In the genomic region with DNA sequence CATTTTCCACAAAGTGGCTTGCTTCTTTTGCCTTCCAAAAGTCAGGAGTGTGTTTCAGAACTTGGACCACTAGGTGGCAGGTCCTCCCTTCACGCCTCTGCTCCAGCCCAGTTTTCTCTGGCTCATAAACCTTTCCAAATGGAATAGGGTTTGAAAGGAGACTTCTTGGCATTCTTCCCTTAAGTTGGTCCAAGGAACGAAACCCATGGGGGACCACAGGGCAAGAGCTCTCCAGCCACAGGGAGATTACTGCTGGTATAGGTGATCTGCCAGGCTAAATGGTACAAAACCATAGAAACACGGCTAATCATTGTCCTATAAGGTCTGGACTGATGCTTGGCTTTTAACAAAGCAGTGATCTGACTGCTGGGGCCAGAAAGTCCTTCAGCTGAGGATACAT, we compare ENCODE assay signal across 7 mouse cellular contexts.
DNase-seq lines count a peak whose midpoint lies in the region; ATAC-seq and TF ChIP-seq lines count a peak whose summit lies in the region.

No protein-coding gene starts in this region.

- dilution Hi-C loops in CH12.LX (cut with MboI; ENCODE audit: extremely low pct_ligation_motif_present, extremely low pct_unique_long_range_greater_than_20kb, low sequenced_read_pairs), result no loop called here

- TF ChIP-seq RAD21 in CH12.LX (IDR thresholded peaks at IDR 0.05; ENCODE audit: low read depth, low read length), result peak; percentile 59

- 33% methylated on average over 3 of the region's 3 CpGs for WGBS in hindbrain, embryonic 11.5 days
- 15% methylated on average over 3 of the region's 3 CpGs for WGBS in midbrain, postnatal 0 days

- peaks cover 16 to 32% of the 10 kb centered on the region in 2 experiments for H3K36me3 ChIP-seq in CH12.LX (replicated peaks in 1 of 2; ENCODE audit: control insufficient read depth in 1 of 2, insufficient read depth in 1 of 2, low read length in 1 of 2)
- H3K36me3 ChIP-seq in hindbrain, embryonic 11.5 days (ENCODE audit: control insufficient read depth, insufficient read depth, low read length), result no peaks in the 10 kb centered on the region
- H3K36me3 ChIP-seq in midbrain, postnatal 0 days (ENCODE audit: insufficient read depth, low read length), result peaks cover 8% of the 10 kb centered on the region; the same call in 1 of the 2 replicates

- H3K27ac ChIP-seq in CH12.LX (ENCODE audit: insufficient read depth, low read depth), result no peak overlapping the region
- H3K27ac ChIP-seq in hindbrain, embryonic 11.5 days (ENCODE audit: low read depth, low read length), result no peak overlapping the region
- H3K27ac ChIP-seq in midbrain, postnatal 0 days (ENCODE audit: low read depth, low read length), result no peak overlapping the region

- no peak overlapping the region for H3K4me3 ChIP-seq in CH12.LX (replicated peaks in 1 of 3; ENCODE audit: low read depth in 2 of 3, low read length in 2 of 3, poor library complexity in 1 of 3)
- no peak overlapping the region for H3K4me3 ChIP-seq in hindbrain, embryonic 11.5 days (ENCODE audit: low read depth, low read length)
- H3K4me3 ChIP-seq in midbrain, postnatal 0 days (ENCODE audit: low read depth, low read length), result no peak overlapping the region

- H3K27me3 ChIP-seq in CH12.LX (replicated peaks), result no peaks in the 10 kb centered on the region
- H3K27me3 ChIP-seq in hindbrain, embryonic 11.5 days (ENCODE audit: control insufficient read depth, insufficient read depth, low read length), result no peaks in the 10 kb centered on the region
- H3K27me3 ChIP-seq in midbrain, postnatal 0 days (ENCODE audit: insufficient read depth, low read length), result no peaks in the 10 kb centered on the region

- 0 out of 2 replicates have a peak, but pooled peaks have one; percentile 27 for ATAC-seq in common myeloid progenitor, adult 5-6 weeks (replicated peaks; ENCODE audit: low read depth, poor library complexity, severe bottlenecking)
- peak; percentile 53 for ATAC-seq in hindbrain, embryonic 11.5 days (ENCODE audit: low FRiP score)
- peak; percentile 66; the same call in 1 of the 2 replicates for ATAC-seq in midbrain, postnatal 0 days (ENCODE audit: low FRiP score)

- no peak for TF ChIP-seq POLR2A in CH12.LX (IDR thresholded peaks at IDR 0.05; ENCODE audit: low read depth, low read length)

- H3K79me2 ChIP-seq in CH12.LX (replicated peaks; ENCODE audit: control insufficient read depth, extremely low read depth, insufficient read depth, poor library complexity, severe bottlenecking), result no peaks in the 10 kb centered on the region

- H3K4me2 ChIP-seq in CH12.LX (ENCODE audit: insufficient read depth, low read depth, poor library complexity, severe bottlenecking), result no peak overlapping the region
- H3K4me2 ChIP-seq in hindbrain, embryonic 11.5 days (replicated peaks; ENCODE audit: low read depth, low read length), result no peak overlapping the region
- no peak overlapping the region for H3K4me2 ChIP-seq in midbrain, postnatal 0 days (ENCODE audit: low read depth, low read length, poor library complexity, severe bottlenecking)

- in situ Hi-C loops in CH12.LX (cut with MboI; ENCODE audit: low pct_ligation_motif_present, low pct_unique_long_range_greater_than_20kb, low sequenced_read_pairs), result loop anchor here (5.0 kb wide), 1 partner anchor 260 kb away; no protein-coding TSS in a partner anchor

- no peak overlapping the region for H3K9ac ChIP-seq in CH12.LX (ENCODE audit: insufficient read depth, low read depth)
- no peak overlapping the region for H3K9ac ChIP-seq in hindbrain, embryonic 11.5 days (ENCODE audit: low read depth, low read length)
- no peak overlapping the region for H3K9ac ChIP-seq in midbrain, postnatal 0 days (replicated peaks; ENCODE audit: low read length, poor library complexity, severe bottlenecking)

- no peak for TF ChIP-seq EP300 in CH12.LX (IDR thresholded peaks at IDR 0.05; ENCODE audit: low read length)

- DNase-seq in CH12.LX (ENCODE audit: extremely low read depth) (peak; percentile 15), ES-CJ7 (ENCODE audit: low read depth, low spot score) (peak; percentile 36)
- peak; percentile 65 for DNase-seq in hindbrain, embryonic 11.5 days (ENCODE audit: low spot score)
- DNase-seq in layer of hippocampus, postnatal 36 days, result peak; percentile 39 to 52
- DNase-seq in midbrain, postnatal 0 days (ENCODE audit: low spot score), result peak; percentile 85
- DNase-seq in spleen, postnatal 10 days (ENCODE audit: low spot score in 2 of 2), result no peak

- H3K9me3 ChIP-seq in CH12.LX (replicated peaks; ENCODE audit: low read length), result no peaks in the 10 kb centered on the region
- no peaks in the 10 kb centered on the region for H3K9me3 ChIP-seq in hindbrain, embryonic 11.5 days (ENCODE audit: control insufficient read depth, low read length)
- H3K9me3 ChIP-seq in midbrain, postnatal 0 days (ENCODE audit: low read length), result no peaks in the 10 kb centered on the region

- peak in 1 of 2 experiments; percentile 68; a peak in 2 of 4 replicates for TF ChIP-seq CTCF in CH12.LX (conservative IDR thresholded peaks at IDR 0.05 in 1 of 2, IDR thresholded peaks at IDR 0.05 in 1 of 2; ENCODE audit: low read depth in 2 of 2, low read length in 2 of 2)
- TF ChIP-seq CTCF in midbrain, postnatal 0 days (IDR thresholded peaks at IDR 0.05), result peak; percentile 93

- H3K4me1 ChIP-seq in CH12.LX (ENCODE audit: control insufficient read depth in 1 of 2, insufficient read depth in 2 of 2), result no peaks in the 10 kb centered on the region
- no peaks in the 10 kb centered on the region for H3K4me1 ChIP-seq in hindbrain, embryonic 11.5 days (replicated peaks; ENCODE audit: control insufficient read depth, insufficient read depth, low read length)
- 0 out of 2 replicates have a peak, but pooled peaks cover 2% of the 10 kb centered on the region for H3K4me1 ChIP-seq in midbrain, postnatal 0 days (ENCODE audit: insufficient read depth, low read length)

TF ChIP-seq in CH12.LX, 34 proteins besides CTCF, POLR2A, EP300 and RAD21:
- TF ChIP-seq ETS1 (conservative IDR thresholded peaks at IDR 0.05; ENCODE audit: low read depth, low read length), result no peak
- peak; percentile 64 for TF ChIP-seq SMC3 (IDR thresholded peaks at IDR 0.05; ENCODE audit: low read depth, low read length)

Comparison
In these comparisons a context has a peak if more than half of its experiments do, and no peak if none do; other contexts are left out.
1. DNase-seq: peak in CH12.LX (single experiment), ES-CJ7 (single experiment), hindbrain, embryonic 11.5 days (single experiment), layer of hippocampus, postnatal 36 days (2 of 2) and midbrain, postnatal 0 days (single experiment); none in spleen, postnatal 10 days (0 of 2).
2. Peak in every context shown above with its lines, with median percentiles within 50 percentile points of each other: ATAC-seq.